Mouse (Mus musculus) left cerebral cortex, adult 9 months (tissue): ENCODE measurements around the gene Cdca4.
A peak's percentile ranks its signal among the peaks of the same experiment; 100 is the strongest.

Source experiments
- DNase-seq, 2 experiments: peaks; one replicate each; pipeline ENCODE4 v3.0.0; 2022; ENCODE audit warnings: low spot score in 2 of 2

Cdca4 gene

DNA sequence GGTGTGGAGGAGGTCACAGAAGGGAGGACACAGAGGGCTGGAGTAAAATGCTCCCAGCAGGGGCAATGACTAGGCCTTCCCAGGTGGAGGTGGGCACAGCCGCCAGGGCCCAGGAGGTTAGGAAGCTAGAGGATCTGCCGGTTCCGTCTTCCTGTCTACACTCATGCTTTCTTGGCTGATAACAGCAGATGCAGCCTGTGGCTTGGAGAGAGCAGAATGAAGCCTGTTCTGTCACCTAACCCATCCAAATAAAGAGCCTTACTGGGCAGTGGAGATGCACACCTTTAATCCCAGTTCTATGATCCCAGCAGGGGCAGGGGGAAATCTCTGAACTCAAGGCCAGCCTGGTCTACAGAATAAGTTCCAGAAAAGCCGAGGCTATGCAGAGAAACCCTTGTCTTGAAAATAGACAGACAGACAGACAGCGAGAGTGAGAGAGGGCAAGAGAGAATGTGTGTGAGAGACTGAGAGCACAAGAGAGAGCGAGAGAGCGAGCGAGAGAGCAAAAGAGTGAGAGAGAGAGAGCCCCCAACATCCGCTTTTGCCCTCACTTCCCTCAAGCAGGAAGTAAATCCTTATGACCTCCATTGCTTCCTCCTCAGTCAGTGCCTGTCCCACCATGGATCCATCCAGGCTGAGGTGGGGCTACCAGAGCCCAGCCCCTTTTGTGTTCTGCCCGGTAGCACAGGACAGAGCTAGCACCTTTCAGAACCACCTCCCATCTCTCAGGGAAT is 29.8 kb downstream of the Cdca4 start:
- no peak for DNase-seq

- DNase-seq, result no peak
Measured at GRCm38 (mm10) chr12:112798716-112799115, 30.5 kb downstream of the Cdca4 start.

GRCm38 (mm10) chr12:112798332-112798681 is 30.9 kb downstream of the Cdca4 start:
- DNase-seq, result no peak

DNA sequence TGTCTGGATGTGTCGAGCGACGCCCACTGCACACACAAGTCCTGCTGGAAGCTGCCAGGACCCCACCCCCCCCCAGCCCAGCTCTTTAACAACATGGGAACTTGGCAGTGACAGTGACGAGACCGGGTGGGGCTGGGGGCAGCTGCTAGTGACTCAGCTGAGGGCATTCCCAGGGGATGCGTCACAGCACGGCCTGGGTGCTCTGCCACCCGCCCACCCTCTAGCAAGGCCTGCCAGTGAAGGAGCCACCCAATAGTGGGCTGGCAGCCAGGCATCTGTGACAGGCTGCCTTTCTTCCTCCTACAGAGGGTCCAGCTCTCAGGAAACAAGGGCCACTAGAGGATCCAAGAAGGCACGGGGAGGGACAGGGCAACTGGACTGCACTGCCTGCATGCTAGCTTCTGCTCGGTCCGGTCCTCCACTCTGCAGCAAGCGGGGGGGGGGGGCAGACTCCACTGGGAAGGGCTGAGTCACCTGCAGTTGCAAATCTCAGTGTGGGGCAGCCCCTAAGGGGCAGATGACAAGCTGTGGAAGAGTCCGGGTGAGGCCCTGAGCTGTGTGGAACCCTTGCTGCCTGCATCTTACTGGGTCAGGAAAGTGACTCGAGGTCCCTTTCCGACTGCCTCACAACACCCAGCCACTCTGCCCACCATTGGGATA is 31.4 kb downstream of the Cdca4 start:
- peak in 1 of 2 experiments; percentile 69 for DNase-seq

DNA sequence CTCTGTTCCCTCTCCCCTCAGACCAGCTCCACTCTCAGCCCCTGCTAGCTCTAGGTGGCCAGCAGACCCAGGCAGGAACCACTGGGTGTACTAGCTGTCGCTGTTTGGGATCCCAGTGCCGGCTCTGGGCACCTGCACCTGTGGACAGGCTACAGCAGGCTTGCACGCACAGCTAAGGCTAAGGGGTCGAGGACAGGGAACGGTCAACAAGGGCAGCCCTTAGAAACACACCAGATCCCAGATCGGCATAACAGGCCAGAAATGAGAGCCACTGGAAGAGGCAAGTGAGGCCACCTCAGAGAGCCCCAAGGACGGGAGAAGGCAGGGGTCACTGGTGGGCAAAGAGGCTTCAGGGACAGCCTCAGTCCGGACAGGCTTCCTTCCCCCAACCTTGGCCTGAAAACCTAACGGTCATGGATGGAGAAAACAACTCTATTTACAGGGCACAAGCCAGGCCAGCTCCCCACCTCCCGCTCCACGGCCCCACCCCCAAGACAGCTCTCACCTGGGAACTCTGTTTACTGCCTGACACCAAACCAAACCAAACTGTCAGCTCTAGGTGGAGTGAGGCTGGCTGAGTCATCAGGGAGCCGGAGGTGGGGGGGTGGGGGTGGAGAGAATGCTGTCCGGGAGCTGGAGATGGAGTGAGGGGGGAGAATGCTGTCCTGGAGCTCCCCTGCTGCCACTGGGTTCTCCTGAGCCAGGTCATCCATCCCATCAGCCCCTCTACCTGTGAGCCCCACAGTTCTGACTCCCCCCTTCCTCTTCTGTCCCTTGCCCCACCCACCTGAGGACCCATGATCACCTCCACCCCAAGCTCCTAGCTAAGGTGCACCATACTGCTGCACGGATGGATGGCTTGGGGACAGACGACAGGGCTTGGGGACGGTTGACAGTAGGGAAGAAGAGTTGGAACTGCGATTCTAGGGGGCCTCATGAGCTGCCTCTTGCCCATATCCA is 32.4 kb downstream of the Cdca4 start:
- DNase-seq, result no peak

DNA sequence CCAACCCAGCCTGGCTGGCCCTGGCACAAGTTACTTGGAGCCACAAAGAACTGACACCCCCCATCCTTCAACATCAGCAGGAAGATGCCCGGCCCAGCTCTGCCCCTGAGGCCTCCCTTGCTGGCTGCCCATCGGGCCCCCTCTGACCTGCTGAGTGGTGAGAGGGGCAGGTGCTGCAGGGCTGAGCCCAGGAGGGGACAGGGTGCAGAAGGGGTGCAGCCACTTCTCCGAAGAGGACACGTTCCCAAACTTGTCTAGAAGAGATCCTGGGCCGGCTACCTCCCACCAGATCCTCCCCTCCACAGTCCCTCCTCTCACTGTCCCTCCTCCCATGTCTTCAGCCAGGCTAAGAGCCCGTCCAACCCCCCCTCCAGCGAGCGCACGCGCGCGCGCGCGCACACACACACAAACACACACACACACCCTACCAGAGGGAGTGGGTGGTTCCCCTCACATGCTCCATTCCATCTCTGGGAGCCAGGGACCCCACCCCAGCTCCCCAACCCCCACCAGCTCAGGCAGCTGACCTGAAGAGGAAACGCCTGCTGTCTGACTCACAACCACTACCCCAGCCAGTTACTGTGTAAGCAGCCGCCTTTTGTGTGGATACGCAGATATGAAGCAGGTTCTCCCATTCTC is 33.6 kb downstream of the Cdca4 start:
- DNase-seq, result no peak

GRCm38 (mm10) chr12:112794998-112795397 is 34.2 kb downstream of the Cdca4 start:
- no peak for DNase-seq

GRCm38 (mm10) chr12:112794356-112794816 is 34.8 kb downstream of the Cdca4 start:
- no peak for DNase-seq

GRCm38 (mm10) chr12:112793601-112794355 is 35.4 kb downstream of the Cdca4 start:
- no peak for DNase-seq

- DNase-seq, result no peak
Measured at GRCm38 (mm10) chr12:112791026-112791425, 38.2 kb downstream of the Cdca4 start.

DNA sequence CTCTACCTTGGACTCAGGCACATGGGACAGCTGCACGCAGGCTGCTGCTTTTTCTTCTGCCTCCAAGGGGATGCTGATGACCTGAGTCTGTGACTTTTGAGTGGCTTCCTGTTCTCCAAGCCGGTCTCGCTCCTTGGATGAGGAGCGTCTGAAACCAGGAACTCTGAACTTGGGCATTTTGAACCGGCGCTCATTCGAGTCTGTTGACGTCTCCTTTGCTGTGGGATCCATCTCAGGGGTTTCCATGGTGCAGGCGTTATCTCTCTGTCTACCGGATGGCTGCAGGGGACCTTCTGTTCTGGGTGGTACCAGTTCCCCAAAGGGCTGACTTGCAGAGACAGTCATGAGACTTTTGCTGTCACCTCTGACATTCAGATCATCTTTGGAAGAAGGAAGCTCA is 54.7 kb downstream of the Cdca4 start:
- DNase-seq, result no peak

GRCm38 (mm10) chr12:112774026-112774425 is 55.2 kb downstream of the Cdca4 start:
- DNase-seq, result no peak

GRCm38 (mm10) chr12:112773366-112773765 is 55.9 kb downstream of the Cdca4 start:
- DNase-seq, result no peak

GRCm38 (mm10) chr12:112772306-112772705 is 56.9 kb downstream of the Cdca4 start:
- no peak for DNase-seq

GRCm38 (mm10) chr12:112770396-112770795 is 58.8 kb downstream of the Cdca4 start:
- DNase-seq, result no peak
